Mouse (Mus musculus): ENCODE results near the gene Opn1sw.

- TF ChIP-seq CTCF (IDR thresholded peaks at IDR 0.05; ENCODE audit: extremely low read depth, insufficient read length, insufficient replicate concordance, low read depth, low read length) (no peak), POLR2A (IDR thresholded peaks at IDR 0.05; ENCODE audit: low read depth, low read length) (no peak)
Observed at GRCm38 (mm10) chr6:29430681-29431420, 42.6 kb upstream of the Opn1sw start.
